In genomic region chr17:71184356-71185111, GRCm38 (mm10) we compare ENCODE assay signal across 8 mouse cellular contexts. TPM values are rescaled to one million over a fixed set of nuclear protein-coding genes. Genes with fewer than 3 reads are reported as not detected.
A peak's percentile ranks its signal among the peaks of the same experiment; 100 is the strongest.
DNase-seq lines count a peak whose midpoint lies in the region; ATAC-seq and TF ChIP-seq lines count a peak whose summit lies in the region.

No protein-coding gene starts in this region.

- no peaks in the 10 kb centered on the region for H3K36me3 ChIP-seq in heart, embryonic 12.5 days
- H3K36me3 ChIP-seq in splenic B cell, adult 2 months (ENCODE audit: control insufficient read depth, insufficient read depth, low read length, poor library complexity, severe bottlenecking), result no peaks in the 10 kb centered on the region

- peak overlapping the region; percentile 50 for H3K27ac ChIP-seq in bone marrow macrophage, adult 2 months (ENCODE audit: insufficient read depth, low read depth, low read length)
- no peak overlapping the region for H3K27ac ChIP-seq in heart, embryonic 12.5 days (ENCODE audit: poor library complexity, severe bottlenecking)

- H3K9ac ChIP-seq in heart, embryonic 12.5 days, result peak overlapping the region; percentile 99

- peak; percentile 26 to 32 for DNase-seq in layer of hippocampus, postnatal 10 days (ENCODE audit: low spot score in 2 of 2)
- no peak for DNase-seq in layer of hippocampus, postnatal 36 days
- DNase-seq in kidney, postnatal 14 days, result peak; percentile 60
- DNase-seq in mesoderm, embryonic 11.5 days (ENCODE audit: low read depth, low spot score), result peak; percentile 12
- DNase-seq in splenic B cell, adult 2 months (ENCODE audit: low read depth, low spot score), result peak; percentile 65
- no peak for DNase-seq in ovary, adult 18-20 months (ENCODE audit: low spot score)

- peaks cover 34% of the 10 kb centered on the region for H3K4me1 ChIP-seq in bone marrow macrophage, adult 2 months (ENCODE audit: control insufficient read depth, insufficient read depth, low read length)
- H3K4me1 ChIP-seq in heart, embryonic 12.5 days (replicated peaks), result peaks cover 39% of the 10 kb centered on the region

- 14% methylated on average over 22 of the region's 22 CpGs for WGBS in heart, embryonic 12.5 days

- no peaks in the 10 kb centered on the region for H3K27me3 ChIP-seq in heart, embryonic 12.5 days (replicated peaks)
- H3K27me3 ChIP-seq in splenic B cell, adult 2 months (ENCODE audit: control insufficient read depth, insufficient read depth, low read length, poor library complexity, severe bottlenecking), result no peaks in the 10 kb centered on the region

- H3K4me3 ChIP-seq in bone marrow macrophage, adult 2 months (ENCODE audit: insufficient read depth, low read length), result peak overlapping the region; percentile 64
- H3K4me3 ChIP-seq in heart, embryonic 12.5 days, result peak overlapping the region; percentile 100

- no peak for ATAC-seq in heart, embryonic 12.5 days (ENCODE audit: insufficient number of reproducible peaks, low FRiP score)

- no peak for TF ChIP-seq CTCF in bone marrow macrophage, adult 2 months (IDR thresholded peaks at IDR 0.05; ENCODE audit: low read depth, low read length)

- peak overlapping the region; percentile 83 for H3K4me2 ChIP-seq in heart, embryonic 12.5 days

- TF ChIP-seq POLR2A in bone marrow macrophage, adult 2 months (IDR thresholded peaks at IDR 0.05; ENCODE audit: borderline replicate concordance, low read depth, low read length), result no peak

- no peaks in the 10 kb centered on the region for H3K9me3 ChIP-seq in heart, embryonic 12.5 days (replicated peaks)

RNA-seq across cellular contexts. Expression of gene Lpin2, which starts 2.2 kb away (rescaled TPM):
- 10 to 100 TPM; 71.2 to 79.9 TPM for total RNA-seq in layer of hippocampus, postnatal 10 days (2021)
- total RNA-seq in layer of hippocampus, postnatal 36 days (2021), result 100 to 1,000 TPM; 103 to 118 TPM
- 122 and 133 TPM in 2 replicates for polyA plus RNA-seq in bone marrow macrophage, adult 2 months (2012; ENCODE audit: insufficient read depth, insufficient read length, missing spikeins)
- polyA plus RNA-seq in heart, embryonic 12.5 days (2016; fragmentation: Nextera tagmentation; extraction: Ambion mirVana), result 22.1 and 23.8 TPM in 2 replicates

Comparison
In these comparisons a context has a peak if more than half of its experiments do, and no peak if none do; other contexts are left out.
1. DNase-seq: peak in layer of hippocampus, postnatal 10 days (2 of 2), kidney, postnatal 14 days (single experiment), mesoderm, embryonic 11.5 days (single experiment) and splenic B cell, adult 2 months (single experiment); none in layer of hippocampus, postnatal 36 days (0 of 2) and ovary, adult 18-20 months (single experiment).